Mouse (Mus musculus) brain, embryonic 18.5 days (tissue): ENCODE results near the gene 1700003F12Rik.

Experiments
- DNase-seq: peaks from one replicate; pipeline ENCODE4 v3.0.0-alpha.2; 2012; ENCODE audit warnings: low read depth, low spot score

The 1700003F12Rik gene

GRCm38 (mm10) chr2:154549127-154549885 is 2.4 kb downstream of the 1700003F12Rik start:
- DNase-seq = no peak

GRCm38 (mm10) chr2:154549886-154550189 is 3.0 kb downstream of the 1700003F12Rik start:
- no peak for DNase-seq

GRCm38 (mm10) chr2:154550937-154551336 is 4.1 kb downstream of the 1700003F12Rik start:
- no peak for DNase-seq

DNA sequence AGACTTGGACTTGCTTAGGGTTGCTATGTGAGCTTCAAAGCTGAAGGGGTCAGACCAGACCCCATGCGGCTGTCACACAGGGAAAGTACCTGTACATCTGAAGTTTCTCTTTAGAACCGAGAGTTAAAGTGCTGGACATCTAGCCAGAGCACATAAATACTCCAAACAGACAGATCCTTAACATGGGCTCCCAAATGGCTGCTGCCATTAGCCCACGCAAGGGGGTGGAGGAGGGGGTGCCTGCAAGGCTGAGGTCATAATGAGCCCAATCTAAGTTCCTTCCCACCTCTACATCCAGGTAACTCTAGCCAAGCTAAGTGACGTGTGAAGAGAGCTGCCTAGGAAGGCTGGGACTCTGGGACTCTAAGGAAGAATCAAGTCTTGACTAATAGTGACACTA is 4.6 kb downstream of the 1700003F12Rik start, which contains the start of gene Actl10:
Actl10 (plus strand) TSS at position 301 of the 400 bp plus-strand sequence.
- DNase-seq = no peak

GRCm38 (mm10) chr2:154551927-154552326 is 5.0 kb downstream of the 1700003F12Rik start:
- no peak for DNase-seq

DNA sequence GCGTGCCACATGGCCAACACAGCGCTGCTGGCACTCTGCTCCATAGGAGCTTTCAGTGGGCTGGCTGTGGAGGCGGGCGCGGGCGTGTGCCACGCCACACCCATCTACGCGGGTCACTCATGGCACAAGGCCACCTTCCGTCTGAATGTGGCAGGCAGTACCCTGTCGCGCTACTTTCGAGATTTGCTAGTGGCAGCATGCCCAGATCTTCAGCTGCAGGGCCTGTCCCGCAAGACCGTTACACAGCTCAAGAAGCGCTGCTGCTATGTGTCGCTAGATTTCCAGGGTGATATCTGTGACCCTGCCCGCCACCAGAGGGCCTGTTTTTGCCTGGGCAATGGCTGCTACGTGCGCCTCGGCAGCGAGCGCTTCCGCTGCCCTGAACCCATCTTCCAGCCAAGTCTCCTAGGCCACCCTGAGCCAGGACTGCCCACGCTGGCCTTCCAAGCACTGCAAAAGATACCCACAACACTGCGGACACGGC is 5.6 kb downstream of the 1700003F12Rik start:
- DNase-seq = no peak

GRCm38 (mm10) chr2:154555235-154555634 is 8.3 kb downstream of the 1700003F12Rik start:
- DNase-seq = no peak

GRCm38 (mm10) chr2:154557184-154557832 is 10.4 kb downstream of the 1700003F12Rik start:
- DNase-seq = no peak

DNA sequence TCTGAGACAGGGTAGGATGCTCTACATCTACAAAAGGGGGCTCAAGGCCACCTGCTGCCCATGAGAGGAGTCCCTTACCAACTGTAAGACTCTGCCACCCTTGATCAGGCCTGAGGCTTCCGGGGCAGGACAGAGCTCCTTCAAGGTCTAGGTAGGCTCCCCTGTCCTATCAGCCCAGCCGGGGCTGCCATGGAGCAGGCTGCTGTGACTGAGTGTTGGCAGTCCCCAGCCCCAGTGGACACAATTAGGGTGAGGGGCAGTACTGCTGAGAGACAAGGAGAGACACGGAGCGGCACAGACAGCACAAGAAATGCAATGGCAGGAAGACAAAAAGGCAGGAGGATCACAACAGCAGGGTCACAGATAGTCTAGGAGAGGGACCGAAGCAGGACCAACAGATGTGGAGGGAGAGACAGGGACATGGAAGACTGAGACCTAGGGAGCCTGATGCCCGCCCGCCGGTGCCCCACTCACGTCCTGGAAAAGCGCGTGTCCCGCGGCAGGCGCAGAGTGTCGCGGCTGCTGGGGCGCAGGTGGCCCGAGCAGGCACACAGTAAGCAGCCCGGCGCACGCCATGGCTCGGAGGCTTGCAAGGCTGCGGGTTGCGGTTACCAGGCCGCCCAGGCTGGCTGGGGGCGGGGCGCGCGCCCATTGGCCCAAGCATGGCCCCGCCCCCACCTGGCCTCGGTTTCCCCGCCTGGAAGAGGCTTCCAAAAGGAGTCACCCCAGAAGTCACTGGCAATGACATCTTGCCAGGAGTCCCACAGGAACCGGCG is 11.6 kb downstream of the 1700003F12Rik start, which contains the start of gene Necab3:
Necab3 (minus strand) TSS at position 627 of the 776 bp plus-strand sequence.
- no peak for DNase-seq

GRCm38 (mm10) chr2:154563612-154564170 is 16.8 kb downstream of the 1700003F12Rik start:
- DNase-seq = no peak

DNA sequence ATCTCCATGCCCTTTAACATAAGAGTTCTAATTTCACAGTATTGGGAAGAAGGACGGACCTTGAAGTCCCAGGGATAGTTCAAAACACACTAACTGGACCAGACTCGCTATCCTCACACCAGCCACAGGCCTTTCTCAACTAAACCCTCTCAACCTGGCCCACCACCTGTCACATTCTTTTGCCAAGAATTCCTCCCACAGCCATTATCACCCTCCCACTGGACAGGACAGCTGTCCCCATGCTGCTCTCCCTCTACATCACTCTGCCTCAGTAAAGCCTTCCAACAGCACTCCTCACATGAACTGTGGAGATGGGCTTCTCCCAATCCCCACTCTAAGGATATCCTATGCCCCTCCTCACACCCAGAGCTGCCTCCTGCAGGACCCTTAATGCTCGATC is 18.7 kb downstream of the 1700003F12Rik start:
- no peak for DNase-seq

DNA sequence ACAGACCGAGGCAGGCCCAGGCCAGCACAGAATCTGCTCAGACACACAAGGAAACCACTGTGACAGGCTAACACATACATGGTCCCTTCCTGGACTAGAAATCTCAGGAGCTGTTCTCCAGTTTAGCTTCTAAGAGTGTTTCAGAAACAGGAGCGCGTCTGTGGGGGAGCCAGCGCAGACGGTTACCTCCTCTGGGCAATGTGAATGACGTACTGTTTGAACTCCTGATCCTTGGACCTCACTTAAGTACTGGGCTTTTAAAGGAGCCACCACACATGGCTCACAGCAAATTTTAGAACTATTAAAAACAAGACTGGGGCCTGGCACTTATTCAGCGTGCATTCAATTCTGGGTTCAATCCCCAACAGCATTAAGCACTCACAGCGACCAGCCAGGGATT is 19.8 kb downstream of the 1700003F12Rik start:
- DNase-seq = no peak

- no peak for DNase-seq
Observed at GRCm38 (mm10) chr2:154567766-154568165, 20.9 kb downstream of the 1700003F12Rik start.

DNA sequence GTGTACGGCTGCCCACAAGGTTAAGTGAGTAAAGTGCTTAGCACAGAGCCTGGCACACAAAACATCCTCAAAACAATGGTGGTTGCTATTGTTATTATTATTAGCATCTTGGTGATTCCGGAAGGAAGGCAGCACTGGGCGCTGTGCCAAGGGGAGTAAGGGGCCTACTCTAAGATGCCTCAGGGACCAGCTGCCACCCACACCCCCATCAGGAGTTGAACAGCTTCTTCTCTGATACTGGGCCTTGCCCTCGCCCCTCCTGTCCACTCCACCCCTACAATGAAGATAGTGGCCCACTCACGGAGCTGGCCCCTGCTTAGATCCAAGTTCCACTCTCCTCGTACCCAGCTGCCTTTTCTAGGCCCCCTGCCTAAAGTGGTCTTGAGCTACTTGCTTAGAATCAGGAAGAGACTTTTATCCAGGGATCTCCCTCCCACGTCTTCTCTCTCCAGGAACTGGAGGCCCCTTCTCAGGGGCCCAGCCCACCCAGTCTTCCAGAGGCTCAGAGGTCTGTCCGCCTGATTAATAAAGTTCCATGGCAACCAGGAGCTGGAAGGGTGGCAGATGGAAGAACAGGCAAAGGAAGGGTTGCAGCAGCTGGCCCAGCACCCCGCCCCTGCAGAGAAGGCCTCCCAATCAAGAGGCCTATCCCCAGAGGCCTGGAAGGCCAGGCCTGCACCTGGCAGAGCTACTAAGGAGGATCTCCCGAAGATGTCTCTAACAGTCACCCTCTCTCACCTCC is 21.6 kb downstream of the 1700003F12Rik start:
- DNase-seq = no peak

DNA sequence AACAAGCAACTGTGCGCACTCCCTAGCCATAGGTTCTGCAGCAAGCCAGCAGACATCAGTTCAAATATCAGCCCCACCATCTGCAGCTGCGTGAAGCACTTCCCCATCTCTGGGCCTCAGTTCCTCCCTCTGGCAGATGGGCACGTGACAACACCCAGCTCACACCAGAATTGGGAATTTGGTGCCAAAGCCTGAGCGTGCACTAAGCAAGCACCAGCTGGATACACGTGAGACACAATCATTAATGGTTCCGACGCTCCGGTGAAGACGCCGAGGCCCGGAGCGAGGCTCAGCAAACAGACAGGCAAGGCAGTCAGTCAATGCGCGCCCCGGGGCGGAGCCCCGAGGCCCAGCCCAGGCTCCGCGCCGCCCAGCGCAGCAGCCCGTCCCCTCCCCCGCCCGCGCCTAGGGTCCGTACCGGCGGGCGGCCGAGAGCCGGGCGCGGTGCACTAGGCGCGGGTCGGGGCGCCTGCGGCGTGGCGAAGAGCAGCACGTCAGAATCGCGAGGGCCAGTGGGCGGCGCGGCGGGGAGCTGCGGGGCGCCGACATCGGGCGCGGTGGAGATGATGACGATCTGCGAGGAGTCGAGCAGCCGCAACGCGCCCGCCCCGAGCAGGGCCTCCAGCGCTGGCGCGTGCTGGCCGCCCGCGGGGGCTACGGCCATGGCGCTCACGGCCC is 22.3 kb downstream of the 1700003F12Rik start:
- DNase-seq = no peak

- peak; percentile 86 for DNase-seq
Observed at GRCm38 (mm10) chr2:154569836-154570286, 23.0 kb downstream of the 1700003F12Rik start, which contains the start of gene E2f1. E2f1 (minus strand) TSS chr2:154569892.

DNA sequence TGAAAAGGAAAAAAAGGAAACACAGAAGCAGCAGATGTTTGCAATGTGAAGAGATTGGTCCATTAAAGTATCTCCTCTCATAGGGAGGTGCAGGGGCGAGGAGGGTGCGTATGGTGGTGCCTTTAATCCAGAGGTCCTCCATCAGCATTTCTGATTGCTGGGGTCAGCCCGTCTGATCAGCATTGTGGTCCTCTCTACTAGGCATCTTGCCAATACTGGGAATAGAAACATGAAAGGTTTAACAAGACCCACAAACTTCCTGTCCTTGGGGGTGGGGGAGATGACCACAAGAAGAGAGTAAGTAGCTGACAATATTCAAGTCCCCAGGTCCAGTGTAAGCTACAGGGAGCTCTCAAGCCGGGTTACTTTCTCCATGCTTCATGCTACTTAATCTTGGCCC is 23.8 kb downstream of the 1700003F12Rik start:
- DNase-seq = no peak

DNA sequence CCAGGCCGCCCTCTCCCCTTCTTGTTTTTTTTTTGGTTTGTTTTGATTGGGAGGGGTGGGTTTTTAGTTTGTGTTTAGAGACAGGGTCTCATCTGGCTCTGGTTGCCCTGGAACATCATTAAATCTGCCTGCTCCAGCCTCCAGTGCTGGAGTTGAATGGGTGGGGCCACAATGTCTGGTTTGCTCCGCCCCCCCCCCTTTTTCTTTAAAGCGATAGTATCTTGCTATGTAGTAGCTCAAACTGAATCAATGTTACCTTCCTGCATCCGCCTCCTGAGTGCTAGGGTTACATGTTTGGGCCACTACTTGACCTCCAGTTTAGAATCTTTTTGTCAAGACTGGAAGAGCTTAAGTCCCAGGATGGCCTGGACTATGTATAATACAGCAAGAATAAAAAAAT is 24.4 kb downstream of the 1700003F12Rik start:
- no peak for DNase-seq

- no peak for DNase-seq
Observed at GRCm38 (mm10) chr2:154571976-154572375, 25.1 kb downstream of the 1700003F12Rik start.

GRCm38 (mm10) chr2:154572996-154573395 is 26.1 kb downstream of the 1700003F12Rik start:
- DNase-seq = no peak
